22 mouse cellular contexts compared by ENCODE assay signal in genomic region chr11:81501473-81502246, GRCm38 (mm10).
A peak's percentile ranks its signal among the peaks of the same experiment; 100 is the strongest.
DNase-seq lines count a peak whose midpoint lies in the region; ATAC-seq lines count a peak whose summit lies in the region.
"Had no signal": no experiment of that assay in that cellular context is flagged by ENCODE, and none has a peak within 500 bp of the region (broad histone marks: within the 10 kb centered on the region; RNA-seq: fewer than 3 reads in every experiment).

No protein-coding gene starts in this region.

- H3K4me2 ChIP-seq in forebrain, embryonic 15.5 days (replicated peaks), result no peak overlapping the region
- H3K4me2 ChIP-seq in neural tube, embryonic 12.5 days (replicated peaks), result no peak overlapping the region
- H3K4me2 ChIP-seq in neural tube, embryonic 15.5 days, result no peak overlapping the region
- H3K4me2 ChIP-seq: heart, embryonic 11.5 days; limb, embryonic 13.5 days; lung, embryonic 15.5 days had no signal

- H3K9me3 ChIP-seq in forebrain, embryonic 10.5 days, result no peaks in the 10 kb centered on the region
- H3K9me3 ChIP-seq in forebrain, embryonic 15.5 days, result no peaks in the 10 kb centered on the region
- H3K9me3 ChIP-seq in neural tube, embryonic 12.5 days, result no peaks in the 10 kb centered on the region
- no peaks in the 10 kb centered on the region for H3K9me3 ChIP-seq in neural tube, embryonic 15.5 days (replicated peaks)
- H3K9me3 ChIP-seq: limb, embryonic 13.5 days; lung, embryonic 15.5 days had no signal

- peaks cover 76% of the 10 kb centered on the region for H3K4me1 ChIP-seq in forebrain, embryonic 10.5 days
- peaks cover 38% of the 10 kb centered on the region for H3K4me1 ChIP-seq in forebrain, embryonic 15.5 days
- peaks cover 42% of the 10 kb centered on the region for H3K4me1 ChIP-seq in neural tube, embryonic 12.5 days
- peaks cover 25% of the 10 kb centered on the region for H3K4me1 ChIP-seq in neural tube, embryonic 15.5 days
- H3K4me1 ChIP-seq: lung, embryonic 15.5 days had no signal

- no peak for ATAC-seq in forebrain, embryonic 15.5 days (replicated peaks)
- ATAC-seq in neural tube, embryonic 12.5 days (ENCODE audit: low FRiP score, low read depth), result peak; percentile 78
- ATAC-seq in neural tube, embryonic 15.5 days (ENCODE audit: low FRiP score), result no peak

- 39% methylated on average over 14 of the region's 14 CpGs for WGBS in forebrain, embryonic 10.5 days
- WGBS in forebrain, embryonic 15.5 days, result 7% methylated on average over 14 of the region's 14 CpGs
- 17% methylated on average over 14 of the region's 14 CpGs for WGBS in neural tube, embryonic 12.5 days
- 10% methylated on average over 14 of the region's 14 CpGs for WGBS in neural tube, embryonic 15.5 days

- no peak overlapping the region for H3K9ac ChIP-seq in forebrain, embryonic 15.5 days (replicated peaks)
- H3K9ac ChIP-seq in neural tube, embryonic 12.5 days, result no peak overlapping the region
- no peak overlapping the region for H3K9ac ChIP-seq in neural tube, embryonic 15.5 days (replicated peaks)
- H3K9ac ChIP-seq: limb, embryonic 13.5 days; liver, embryonic 14.5 days; lung, embryonic 15.5 days had no signal

- peak overlapping the region; percentile 51; the same call in 1 of the 2 replicates for H3K27ac ChIP-seq in forebrain, embryonic 10.5 days
- H3K27ac ChIP-seq in forebrain, embryonic 15.5 days (replicated peaks), result no peak overlapping the region
- no peak overlapping the region for H3K27ac ChIP-seq in neural tube, embryonic 12.5 days
- no peak overlapping the region for H3K27ac ChIP-seq in neural tube, embryonic 15.5 days (replicated peaks)
- H3K27ac ChIP-seq: kidney, postnatal 0 days; layer of hippocampus, adult 2 months; limb, embryonic 13.5 days; liver, embryonic 14.5 days; lung, embryonic 15.5 days; macrophage had no signal

- peak; percentile 24 for DNase-seq in forebrain, embryonic 10.5 days (ENCODE audit: extremely low spot score, low spot score)
- DNase-seq in mesoderm, embryonic 11.5 days (ENCODE audit: low read depth, low spot score), result peak; percentile 39
- DNase-seq in layer of hippocampus, adult 11-12 months (ENCODE audit: low spot score), result no peak
- no peak for DNase-seq in liver
- no peak for DNase-seq in right cerebral cortex, postnatal 10 days (ENCODE audit: low spot score in 2 of 2)
- DNase-seq: adrenal gland, postnatal 25 days; cerebellum, adult 11-12 months; cerebellum, postnatal 36 days; heart, postnatal 10 days; kidney, adult 11 months; layer of hippocampus, postnatal 36 days; right cerebral cortex, postnatal 4 days had no signal

- H3K4me3 ChIP-seq in forebrain, embryonic 10.5 days, result no peak overlapping the region
- H3K4me3 ChIP-seq in forebrain, embryonic 15.5 days, result no peak overlapping the region
- no peak overlapping the region for H3K4me3 ChIP-seq in neural tube, embryonic 12.5 days
- H3K4me3 ChIP-seq in neural tube, embryonic 15.5 days (replicated peaks), result no peak overlapping the region
- H3K4me3 ChIP-seq: layer of hippocampus, adult 2 months; limb, embryonic 13.5 days; lung, embryonic 15.5 days had no signal

- H3K36me3 ChIP-seq in forebrain, embryonic 10.5 days (replicated peaks), result no peaks in the 10 kb centered on the region
- H3K36me3 ChIP-seq in forebrain, embryonic 15.5 days, result no peaks in the 10 kb centered on the region
- H3K36me3 ChIP-seq in neural tube, embryonic 12.5 days, result no peaks in the 10 kb centered on the region
- no peaks in the 10 kb centered on the region for H3K36me3 ChIP-seq in neural tube, embryonic 15.5 days
- H3K36me3 ChIP-seq: limb, embryonic 13.5 days; lung, embryonic 15.5 days had no signal

- H3K27me3 ChIP-seq in forebrain, embryonic 10.5 days (ENCODE audit: poor library complexity, severe bottlenecking), result peaks cover 6% of the 10 kb centered on the region
- H3K27me3 ChIP-seq in forebrain, embryonic 15.5 days, result no peaks in the 10 kb centered on the region
- peaks cover 5% of the 10 kb centered on the region; the same call in 1 of the 2 replicates for H3K27me3 ChIP-seq in neural tube, embryonic 12.5 days (replicated peaks)
- no peaks in the 10 kb centered on the region for H3K27me3 ChIP-seq in neural tube, embryonic 15.5 days (replicated peaks)
- H3K27me3 ChIP-seq: lung, embryonic 15.5 days had no signal

Comparison
In these comparisons a context has a peak if more than half of its experiments do, and no peak if none do; other contexts are left out.
1. DNase-seq: peak in forebrain, embryonic 10.5 days (single experiment) and mesoderm, embryonic 11.5 days (single experiment); none in layer of hippocampus, adult 11-12 months (single experiment), liver (single experiment) and right cerebral cortex, postnatal 10 days (0 of 2).